Mouse (Mus musculus) adrenal gland, adult 18-20 months (tissue): Measurements from ENCODE around the gene Galr3. TPM values are rescaled to one million over a fixed set of nuclear protein-coding genes. Genes with fewer than 3 reads are reported as not detected.
A peak's percentile ranks its signal among the peaks of the same experiment; 100 is the strongest.
"Not testable (repeated sequence)": the region's sequence is repeated elsewhere in the genome, so short reads cannot be mapped to it uniquely, and the experiment has no call there.

Source experiments
- DNase-seq, 2 experiments: peaks; one replicate each; pipeline ENCODE4 v3.0.0; 2021 to 2022; ENCODE audit warnings: low spot score in 2 of 2
- long read RNA-seq, 2 experiments: library from polyadenylated mRNA; stranded (forward); transcript quantifications; one replicate each; pipeline ENCODE4 v2.0.0; 2021
- total RNA-seq, 2 experiments: library from RNA; stranded (reverse); gene quantifications; 1 replicate in 1 of 2; 2 replicates in 1 of 2; pipeline ENCODE4 v1.2.3; 2021

Galr3 gene
- total RNA-seq = under 1 TPM in 1 of 2 experiments, not detected in 1; 0.27 TPM
- long read RNA-seq, experiment 1 = 0 reads
- long read RNA-seq, experiment 2 = 0 reads

DNA sequence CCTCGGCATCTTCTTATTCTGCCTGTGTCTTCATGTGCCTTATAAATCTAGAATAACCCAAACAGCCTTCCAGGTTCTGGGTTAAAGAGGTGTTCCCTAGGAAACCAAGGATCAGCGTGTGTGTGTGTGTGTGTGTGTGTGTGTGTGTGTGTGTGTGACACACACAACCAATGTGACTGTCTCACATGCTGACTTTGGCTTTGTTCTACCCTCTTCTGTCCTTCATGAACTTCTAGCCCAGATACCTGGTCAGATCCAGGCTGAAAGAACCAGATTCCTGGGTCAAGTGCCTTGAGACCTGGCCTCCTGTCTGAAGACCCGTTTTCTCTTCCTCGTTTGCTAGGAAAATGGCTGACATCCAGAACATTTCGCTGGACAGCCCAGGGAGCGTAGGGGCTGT lies at the start of gene Galr3:
TSS of gene Galr3 (plus strand) at position 301 of the 400 bp plus-strand sequence.
- no peak for DNase-seq

- no peak for DNase-seq
Measured at GRCm38 (mm10) chr15:78992235-78992634, 49.5 kb upstream of the Galr3 start.

DNA sequence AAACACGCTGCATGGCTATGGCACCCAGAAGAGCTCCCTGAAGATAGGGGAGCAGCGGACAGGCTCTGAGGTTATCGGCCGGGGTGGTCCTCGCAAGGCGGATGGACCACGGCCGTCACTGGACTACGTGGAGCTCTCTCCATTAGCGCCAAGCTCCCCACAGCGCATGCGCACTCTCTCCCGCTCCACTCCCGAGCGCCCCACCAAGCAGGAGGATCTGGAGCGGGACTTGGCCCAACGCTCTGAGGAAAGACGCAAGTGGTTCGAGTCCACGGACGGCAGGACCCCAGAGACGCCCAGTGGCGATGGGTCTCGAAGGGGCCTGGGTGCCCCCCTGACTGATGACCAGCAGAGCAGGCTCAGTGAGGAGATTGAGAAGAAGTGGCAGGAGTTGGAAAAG lies 48.8 kb upstream of the Galr3 start:
- DNase-seq = no peak

- no peak for DNase-seq
Measured at GRCm38 (mm10) chr15:78995916-78996315, 45.8 kb upstream of the Galr3 start.

DNA sequence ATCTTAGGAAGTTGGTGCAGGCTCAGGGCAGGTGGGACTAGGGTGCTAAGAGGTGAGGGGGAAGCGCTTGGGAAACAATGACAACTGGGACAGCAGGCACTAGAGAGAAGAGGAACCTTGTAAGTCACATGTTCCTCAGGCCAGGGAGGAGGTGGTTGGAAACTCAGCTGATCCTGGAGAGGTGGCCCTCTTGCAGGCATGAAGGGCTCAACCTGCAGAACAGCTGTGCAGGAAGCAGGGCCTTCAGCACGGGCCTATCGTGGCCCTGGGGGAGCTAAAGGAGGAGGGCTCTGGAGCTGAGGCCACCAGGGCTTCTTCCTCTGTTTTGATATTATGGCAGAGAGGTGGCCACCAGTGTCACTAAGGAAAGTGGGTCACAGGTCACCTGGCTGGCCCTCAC lies 45.0 kb upstream of the Galr3 start:
- no peak for DNase-seq

GRCm38 (mm10) chr15:78998348-78998747 lies 43.3 kb upstream of the Galr3 start:
- DNase-seq = no peak

DNA sequence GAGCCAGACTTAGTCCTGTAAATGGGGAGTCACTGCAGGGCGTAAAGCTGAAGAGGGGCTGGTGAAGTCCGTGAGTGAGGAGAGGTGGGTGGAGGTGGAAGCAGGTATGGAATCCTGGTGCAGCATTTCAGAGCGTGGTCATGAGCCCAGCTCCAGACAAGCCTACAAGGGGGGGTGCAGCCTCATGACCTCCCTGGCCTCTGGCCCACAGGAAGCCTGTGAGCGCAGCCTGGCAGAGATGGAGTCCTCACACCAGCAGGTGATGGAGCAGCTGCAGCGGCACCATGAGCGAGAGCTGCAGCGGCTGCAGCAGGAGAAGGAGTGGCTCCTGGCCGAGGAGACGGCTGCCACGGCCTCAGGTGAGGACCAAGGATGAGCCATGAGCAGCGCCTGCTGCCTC lies 42.1 kb upstream of the Galr3 start:
- no peak for DNase-seq

DNA sequence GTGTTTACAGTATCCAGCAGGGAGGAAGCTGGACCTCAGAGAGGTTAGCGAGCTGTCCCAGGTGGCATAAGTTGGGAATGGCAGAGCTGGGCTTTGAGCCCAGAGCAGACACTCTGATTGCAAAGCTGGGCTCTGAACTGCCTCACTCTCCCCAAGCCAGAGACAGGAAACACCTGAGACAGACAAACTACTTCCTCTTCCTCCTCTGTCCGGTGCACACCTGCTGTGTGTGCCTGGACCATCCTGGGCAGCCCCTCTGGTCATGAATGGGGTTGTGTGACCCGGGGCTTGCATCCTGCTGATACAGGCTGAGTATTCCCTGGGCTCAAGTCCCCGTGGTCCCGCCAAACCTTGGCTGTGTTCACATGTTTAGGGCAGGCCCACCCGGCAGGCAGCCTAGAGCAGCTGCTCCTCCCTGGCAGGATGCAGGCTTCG lies 41.3 kb upstream of the Galr3 start:
- DNase-seq = no peak

- peak in 1 of 2 experiments; percentile 18 for DNase-seq
Measured at GRCm38 (mm10) chr15:79001559-79001958, 40.1 kb upstream of the Galr3 start.

GRCm38 (mm10) chr15:79002036-79002435 lies 39.6 kb upstream of the Galr3 start:
- peak; percentile 57 to 61 for DNase-seq

DNA sequence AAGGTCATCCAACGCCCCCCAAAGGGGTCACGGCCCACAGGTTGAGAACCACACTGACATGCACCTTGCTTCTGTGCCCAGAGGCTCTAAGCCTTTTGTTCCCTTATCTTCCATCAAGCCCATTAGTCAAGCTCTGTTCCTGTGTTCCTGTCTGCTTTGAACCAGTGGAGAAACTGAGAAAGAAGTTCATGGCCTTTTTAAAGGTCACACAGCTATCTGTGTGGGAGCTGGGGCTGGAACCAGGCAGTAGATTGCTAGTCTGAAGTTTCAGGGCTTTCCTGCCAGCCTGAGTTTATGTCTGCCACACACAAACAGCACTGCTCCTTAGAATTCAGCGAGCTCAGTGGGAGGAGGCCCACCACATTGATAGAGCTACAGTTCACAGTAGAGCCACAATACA lies 38.6 kb upstream of the Galr3 start:
- no peak for DNase-seq

DNA sequence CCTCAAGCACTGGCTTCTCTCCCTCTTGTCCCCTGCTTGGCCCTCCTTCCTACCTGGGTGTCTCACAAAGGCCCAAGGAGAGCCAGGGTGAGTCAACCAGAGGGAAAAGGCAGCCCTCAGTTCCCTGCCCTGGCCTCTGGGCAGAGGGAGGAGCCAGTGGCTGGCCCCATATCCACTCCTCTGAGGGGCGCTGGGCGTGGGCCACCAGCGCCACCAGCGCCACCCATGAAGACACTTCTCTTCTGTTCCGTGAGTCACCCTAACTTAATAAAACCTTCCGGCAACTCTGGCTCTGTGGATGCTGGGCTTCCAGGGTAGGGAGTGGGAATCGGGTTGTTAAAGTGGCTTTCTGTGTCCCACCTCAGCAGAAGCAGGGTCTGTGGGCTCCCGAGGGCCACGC lies 36.1 kb upstream of the Galr3 start:
- DNase-seq = no peak

- DNase-seq = no peak
Measured at GRCm38 (mm10) chr15:79006638-79007037, 35.0 kb upstream of the Galr3 start.

DNA sequence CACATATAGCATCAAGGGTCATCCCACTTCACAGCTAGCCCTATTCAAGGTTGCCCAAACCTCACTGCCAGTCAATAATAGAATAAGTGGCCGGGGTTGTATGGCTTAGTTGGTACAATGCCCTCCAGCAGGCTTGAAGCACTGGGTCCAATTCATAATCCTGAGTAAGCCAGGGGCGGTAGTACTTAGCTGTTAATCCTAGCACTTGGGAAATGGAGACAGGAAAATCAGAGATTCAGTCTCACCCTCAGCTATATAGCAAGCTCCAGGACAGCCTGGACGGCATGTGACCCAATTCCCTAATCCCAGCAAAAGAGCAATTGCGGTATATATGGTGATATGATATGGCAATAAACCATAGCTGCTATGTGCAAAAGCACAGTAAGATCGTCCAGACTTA lies 34.6 kb upstream of the Galr3 start:
- no peak for DNase-seq

GRCm38 (mm10) chr15:79007836-79008235 lies 33.8 kb upstream of the Galr3 start:
- DNase-seq = not testable (repeated sequence)

DNA sequence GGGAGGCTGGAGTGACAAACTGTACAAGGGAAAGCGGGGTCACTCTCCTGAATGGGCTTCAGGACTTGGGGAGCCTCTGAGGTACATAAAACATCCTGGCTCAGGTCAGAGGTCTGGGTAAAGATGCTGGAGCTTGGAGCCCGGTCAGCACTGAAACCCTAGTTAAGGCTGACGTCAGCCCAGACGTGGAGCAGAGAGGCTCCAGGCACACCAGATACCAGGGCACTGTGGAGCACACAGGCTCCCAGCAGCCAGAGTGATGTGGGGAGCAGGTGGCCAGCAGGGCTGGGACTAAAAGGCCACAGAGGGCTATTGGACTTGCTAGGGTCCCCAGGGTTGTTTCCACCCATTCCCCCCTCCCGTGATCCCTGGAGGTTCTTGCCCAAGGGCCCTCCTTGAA lies 32.0 kb upstream of the Galr3 start:
- DNase-seq = no peak

- no peak for DNase-seq
Measured at GRCm38 (mm10) chr15:79011550-79011949, 30.1 kb upstream of the Galr3 start.

DNA sequence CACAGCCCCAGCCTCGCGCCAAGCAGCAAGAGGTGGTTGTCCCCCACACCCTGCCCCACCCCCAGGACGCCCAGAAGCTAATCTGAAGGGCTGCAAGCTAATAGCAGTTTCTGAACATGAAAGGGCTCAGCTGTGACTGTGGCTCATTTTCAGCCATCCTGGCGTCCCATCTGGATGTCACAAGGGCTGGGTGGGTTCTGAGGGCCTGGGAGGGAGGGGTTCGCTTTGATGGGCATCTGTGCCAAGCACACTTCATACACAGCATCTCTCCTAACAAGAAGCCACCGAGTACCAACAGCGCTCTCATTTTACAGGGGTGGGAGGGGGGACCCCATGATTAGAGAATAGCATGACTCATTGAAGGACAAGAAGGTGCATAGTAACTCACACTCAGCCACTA lies 28.3 kb upstream of the Galr3 start:
- no peak for DNase-seq

DNA sequence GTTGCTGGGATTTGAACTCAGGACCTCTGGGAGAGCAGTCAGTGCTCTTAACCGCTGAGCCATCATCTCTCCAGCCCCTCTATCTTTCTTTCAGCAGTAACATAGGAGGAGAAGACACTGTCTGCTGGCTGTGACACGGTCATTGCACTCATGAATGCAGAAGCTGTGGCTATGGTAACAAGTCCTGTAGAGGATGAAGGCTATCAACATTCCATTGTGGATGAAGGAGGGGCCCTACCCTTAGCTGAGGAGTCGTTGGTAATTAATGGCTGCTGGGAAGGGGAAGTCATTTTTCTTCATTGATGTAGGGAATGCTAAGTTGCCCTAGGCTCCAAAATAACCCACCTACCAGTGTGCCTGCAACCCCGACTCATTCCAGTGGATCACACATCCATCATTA lies 23.5 kb upstream of the Galr3 start:
- DNase-seq = no peak

- no peak for DNase-seq
Measured at GRCm38 (mm10) chr15:79018886-79019285, 22.8 kb upstream of the Galr3 start.

GRCm38 (mm10) chr15:79022671-79023230 lies 18.9 kb upstream of the Galr3 start:
- no peak for DNase-seq

DNA sequence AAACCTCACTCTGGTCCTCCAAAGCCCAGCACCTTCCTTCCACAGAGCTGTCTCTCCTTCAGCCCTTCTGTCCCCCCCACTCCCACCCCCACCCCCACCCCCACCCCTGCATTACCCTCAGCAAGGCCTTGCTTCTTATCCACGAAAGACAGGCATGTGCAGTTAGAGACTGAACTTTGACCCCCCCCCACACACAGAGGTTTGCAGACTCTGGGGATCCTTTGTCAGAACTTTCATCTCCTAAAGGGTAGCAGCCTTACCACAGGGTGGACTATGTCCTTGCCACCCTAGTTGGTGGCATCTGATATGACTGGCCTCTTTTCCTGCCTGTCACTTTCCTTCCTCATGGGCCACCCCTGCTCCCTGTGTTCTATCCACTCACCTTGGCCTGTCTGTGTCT lies 18.3 kb upstream of the Galr3 start:
- no peak for DNase-seq

GRCm38 (mm10) chr15:79025687-79026308 lies 15.9 kb upstream of the Galr3 start:
- DNase-seq = no peak
